Mouse (Mus musculus) heart, embryonic 13.5 days (tissue): ENCODE results near the gene Gm21409. TPM values are rescaled to one million over a fixed set of nuclear protein-coding genes. Genes with fewer than 3 reads are reported as not detected.
"Not testable (repeated sequence)": the region's sequence is repeated elsewhere in the genome, so short reads cannot be mapped to it uniquely, and the experiment has no call there.

ENCODE experiments used
- ATAC-seq: fragments of 200-750 bp; cut with Nextera tagmentation; 2 replicates; pipeline ENCODE4 v1.8.0; 2017; ENCODE audit warnings: moderate TSS enrichment; ENCODE audit not compliant: insufficient number of reproducible peaks, low FRiP score, low TSS enrichment; ENCODE audit errors: extremely low read depth
- H3K27ac ChIP-seq: fragments of 300-500 bp; sonication (generic); replicated peaks from 2 replicates; pipeline ENCODE4 v1.5.1; 2015; ENCODE audit warnings: moderate library complexity, mild to moderate bottlenecking, inconsistent platforms
- H3K27me3 ChIP-seq: fragments of 300-500 bp; sonication (generic); replicated peaks from 2 replicates; pipeline ENCODE4 v1.6.1; 2015; ENCODE audit warnings: mild to moderate bottlenecking, inconsistent platforms
- H3K36me3 ChIP-seq: fragments of 300-500 bp; sonication (generic); 2 replicates; pipeline ENCODE4 v1.6.1; 2015; ENCODE audit warnings: mild to moderate bottlenecking, inconsistent platforms
- H3K4me1 ChIP-seq: fragments of 300-500 bp; sonication (generic); 2 replicates; pipeline ENCODE4 v1.6.1; 2015; ENCODE audit warnings: inconsistent platforms
- H3K4me2 ChIP-seq: fragments of 300-500 bp; sonication (generic); 2 replicates; pipeline ENCODE4 v1.6.1; 2015; ENCODE audit warnings: inconsistent platforms, mild to moderate bottlenecking, moderate library complexity
- H3K4me3 ChIP-seq: fragments of 300-500 bp; sonication (generic); 2 replicates; pipeline ENCODE4 v1.5.1; 2015; ENCODE audit warnings: moderate library complexity, mild to moderate bottlenecking, inconsistent platforms
- H3K9ac ChIP-seq: fragments of 300-500 bp; sonication (generic); 2 replicates; pipeline ENCODE4 v1.6.1; 2015; ENCODE audit warnings: inconsistent platforms, mild to moderate bottlenecking, moderate library complexity
- H3K9me3 ChIP-seq: fragments of 300-500 bp; sonication (generic); 2 replicates; pipeline ENCODE4 v1.6.1; 2016; ENCODE audit warnings: inconsistent platforms
- WGBS: fragments of 180-500 bp; shearing (Covaris S2); methylation state at CpG from one replicate; pipeline ENCODE4 v1.1.7; 2015; ENCODE audit warnings: mixed read lengths; 5-methylcytosine and 5-hydroxymethylcytosine counted together
- polyA plus RNA-seq: library from polyadenylated mRNA; unstranded; fragments of >200 nt; fragmentation: Nextera tagmentation; extraction: Ambion mirVana; gene quantifications from 2 replicates; pipeline ENCODE4 v1.2.1, GENCODE M21; 2015

Gene Gm21409
- not detected in 2 replicates for polyA plus RNA-seq

DNA sequence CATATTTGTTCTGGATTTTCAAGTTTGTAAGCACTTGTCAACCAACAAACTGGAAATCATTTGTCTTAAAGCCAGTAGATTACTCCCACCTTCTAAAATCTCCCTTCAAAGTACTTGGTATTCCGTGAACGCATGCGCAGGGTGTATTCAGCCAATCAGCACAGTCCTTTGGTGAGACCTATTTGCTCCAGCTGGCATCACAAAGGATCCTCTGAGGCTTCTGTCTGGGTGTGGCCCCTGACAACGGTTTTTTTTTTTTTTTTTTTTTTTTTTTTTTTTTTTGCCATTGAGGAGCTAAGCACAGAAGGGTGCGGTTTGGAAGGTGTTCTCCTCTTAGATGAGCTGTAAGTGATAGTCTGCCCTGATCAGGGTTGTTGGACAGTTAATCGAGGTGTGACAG lies at the start of gene Gm21409:
Gene Gm21409 (plus strand): TSS at position 301 of the 400 bp plus-strand sequence.
- not testable (repeated sequence) for H3K4me3 ChIP-seq, H3K36me3 ChIP-seq, ATAC-seq, H3K9me3 ChIP-seq, H3K4me1 ChIP-seq, H3K27ac ChIP-seq, H3K4me2 ChIP-seq, H3K27me3 ChIP-seq, H3K9ac ChIP-seq
- WGBS, result no CpG with 5 or more reads among the region's 6 CpGs

Other genes with a start within 250 kb of the Gm21409 start
- gene Gm21394, start 181.8 kb upstream of the Gm21409 start, polyA plus RNA-seq, result not detected in 2 replicates